Comparison of ENCODE assay signal across 10 mouse cellular contexts in the genomic region with DNA sequence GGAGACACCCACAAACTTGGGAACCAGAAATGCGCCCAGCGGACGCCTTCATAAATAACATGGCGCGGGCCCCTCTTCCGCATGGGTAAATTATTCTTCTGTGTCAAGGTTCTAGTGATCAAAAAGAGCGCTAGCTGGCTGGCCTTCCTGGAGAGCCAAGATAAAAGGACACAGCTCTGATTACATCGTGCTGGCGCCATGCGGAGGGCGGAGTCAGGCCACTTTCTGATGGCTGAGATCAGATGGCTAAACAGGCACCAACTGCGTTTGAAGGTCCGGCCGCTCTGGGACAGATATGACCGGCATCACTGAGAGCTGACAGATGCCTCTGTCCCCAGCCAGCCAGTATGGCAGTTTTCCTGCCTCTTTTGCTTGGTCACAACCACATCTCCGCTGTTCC.
DNase-seq lines count a peak whose midpoint lies in the region; ATAC-seq lines count a peak whose summit lies in the region.
"Had no signal": no experiment of that assay in that cellular context is flagged by ENCODE, and none has a peak within 500 bp of the region (broad histone marks: within the 10 kb centered on the region; RNA-seq: fewer than 3 reads in every experiment).

No protein-coding gene starts in this region.

- peaks cover 48% of the 10 kb centered on the region for H3K4me1 ChIP-seq in heart, embryonic 10.5 days
- peaks cover 12% of the 10 kb centered on the region for H3K4me1 ChIP-seq in midbrain, embryonic 11.5 days (ENCODE audit: control insufficient read depth, insufficient read depth, low read length)
- peaks cover 12% of the 10 kb centered on the region for H3K4me1 ChIP-seq in midbrain, embryonic 16.5 days (ENCODE audit: control insufficient read depth, insufficient read depth, low read length)
- peaks cover 36% of the 10 kb centered on the region for H3K4me1 ChIP-seq in neural tube, embryonic 12.5 days
- H3K4me1 ChIP-seq: embryonic facial prominence, embryonic 15.5 days had no signal

- H3K4me3 ChIP-seq in heart, embryonic 10.5 days, result peak overlapping the region; percentile 24; the same call in 1 of the 2 replicates
- H3K4me3 ChIP-seq in midbrain, embryonic 11.5 days (ENCODE audit: low read depth, low read length), result no peak overlapping the region
- H3K4me3 ChIP-seq in midbrain, embryonic 16.5 days (ENCODE audit: low read depth, low read length), result no peak overlapping the region
- H3K4me3 ChIP-seq in neural tube, embryonic 12.5 days, result no peak overlapping the region
- H3K4me3 ChIP-seq: embryonic facial prominence, embryonic 15.5 days had no signal

- H3K9ac ChIP-seq in midbrain, embryonic 11.5 days (ENCODE audit: low read length), result no peak overlapping the region
- H3K9ac ChIP-seq in midbrain, embryonic 16.5 days (ENCODE audit: low read depth, low read length), result no peak overlapping the region
- H3K9ac ChIP-seq in neural tube, embryonic 12.5 days, result no peak overlapping the region
- H3K9ac ChIP-seq: embryonic facial prominence, embryonic 15.5 days had no signal

- H3K27me3 ChIP-seq in heart, embryonic 10.5 days (ENCODE audit: insufficient read depth, poor library complexity, severe bottlenecking), result 0 out of 2 replicates have a peak, but pooled peaks cover 8% of the 10 kb centered on the region
- no peaks in the 10 kb centered on the region for H3K27me3 ChIP-seq in midbrain, embryonic 11.5 days (ENCODE audit: control insufficient read depth, insufficient read depth, low read length)
- no peaks in the 10 kb centered on the region for H3K27me3 ChIP-seq in midbrain, embryonic 16.5 days (ENCODE audit: control insufficient read depth, insufficient read depth, low read depth, low read length)
- no peaks in the 10 kb centered on the region for H3K27me3 ChIP-seq in neural tube, embryonic 12.5 days (replicated peaks)
- H3K27me3 ChIP-seq: embryonic facial prominence, embryonic 15.5 days had no signal

- WGBS in heart, embryonic 10.5 days, result 25% methylated on average over 16 of the region's 16 CpGs
- WGBS in midbrain, embryonic 11.5 days, result 59% methylated on average over 16 of the region's 16 CpGs
- 45% methylated on average over 16 of the region's 16 CpGs for WGBS in midbrain, embryonic 16.5 days
- 33% methylated on average over 16 of the region's 16 CpGs for WGBS in neural tube, embryonic 12.5 days

- no peak overlapping the region for H3K4me2 ChIP-seq in midbrain, embryonic 11.5 days
- no peak overlapping the region for H3K4me2 ChIP-seq in midbrain, embryonic 16.5 days (ENCODE audit: low read length)
- H3K4me2 ChIP-seq in neural tube, embryonic 12.5 days (replicated peaks), result 0 out of 2 replicates have a peak overlapping the region, but pooled peaks have one; percentile 0
- H3K4me2 ChIP-seq: embryonic facial prominence, embryonic 15.5 days had no signal

- peak overlapping the region; percentile 80 for H3K27ac ChIP-seq in heart, embryonic 10.5 days
- H3K27ac ChIP-seq in midbrain, embryonic 11.5 days (ENCODE audit: low read depth, low read length), result 0 out of 2 replicates have a peak overlapping the region, but pooled peaks have one; percentile 16
- no peak overlapping the region for H3K27ac ChIP-seq in midbrain, embryonic 16.5 days (ENCODE audit: low read length)
- H3K27ac ChIP-seq in neural tube, embryonic 12.5 days, result no peak overlapping the region
- H3K27ac ChIP-seq: embryonic facial prominence, embryonic 15.5 days had no signal

- H3K36me3 ChIP-seq in heart, embryonic 10.5 days, result 0 out of 2 replicates have a peak, but pooled peaks cover 2% of the 10 kb centered on the region
- no peaks in the 10 kb centered on the region for H3K36me3 ChIP-seq in midbrain, embryonic 11.5 days (ENCODE audit: control insufficient read depth, insufficient read depth, low read length)
- H3K36me3 ChIP-seq in midbrain, embryonic 16.5 days (ENCODE audit: control insufficient read depth, insufficient read depth, low read length), result no peaks in the 10 kb centered on the region
- no peaks in the 10 kb centered on the region for H3K36me3 ChIP-seq in neural tube, embryonic 12.5 days
- H3K36me3 ChIP-seq: embryonic facial prominence, embryonic 15.5 days had no signal

- DNase-seq in heart, embryonic 10.5 days (ENCODE audit: low spot score), result peak; percentile 86
- DNase-seq in heart, adult 8-10 months (ENCODE audit: low spot score), result no peak
- DNase-seq in midbrain, embryonic 11.5 days (ENCODE audit: low spot score, missing footprints), result no peak
- peak; percentile 49 for DNase-seq in forelimb bud, embryonic 11.5 days (ENCODE audit: low read depth, low spot score)
- DNase-seq in left cerebral cortex, postnatal 25 days (ENCODE audit: low spot score in 2 of 2), result no peak
- DNase-seq in left cerebral cortex, adult 11 months (ENCODE audit: low spot score), result no peak

- H3K9me3 ChIP-seq in heart, embryonic 10.5 days, result no peaks in the 10 kb centered on the region
- no peaks in the 10 kb centered on the region for H3K9me3 ChIP-seq in midbrain, embryonic 11.5 days (ENCODE audit: control insufficient read depth, low read length)
- H3K9me3 ChIP-seq in midbrain, embryonic 16.5 days (replicated peaks; ENCODE audit: control insufficient read depth, low read length, poor library complexity, severe bottlenecking), result no peaks in the 10 kb centered on the region
- no peaks in the 10 kb centered on the region for H3K9me3 ChIP-seq in neural tube, embryonic 12.5 days
- H3K9me3 ChIP-seq: embryonic facial prominence, embryonic 15.5 days had no signal

- intact Hi-C loops in left cerebral cortex, postnatal 25 days (cut with DNase I), result no loop called here

- no peak for ATAC-seq in midbrain, embryonic 11.5 days (ENCODE audit: low FRiP score)
- no peak for ATAC-seq in midbrain, embryonic 16.5 days
- ATAC-seq in neural tube, embryonic 12.5 days (ENCODE audit: low FRiP score, low read depth), result no peak
- ATAC-seq: inflammation-experienced regulatory T-cells, adult 6 months had no signal

Comparison
In these comparisons a context has a peak if more than half of its experiments do, and no peak if none do; other contexts are left out.
1. DNase-seq: peak in heart, embryonic 10.5 days (single experiment) and forelimb bud, embryonic 11.5 days (single experiment); none in heart, adult 8-10 months (single experiment), midbrain, embryonic 11.5 days (single experiment), left cerebral cortex, postnatal 25 days (0 of 2) and left cerebral cortex, adult 11 months (single experiment).
2. H3K27ac ChIP-seq: peak in heart, embryonic 10.5 days (single experiment) and midbrain, embryonic 11.5 days (single experiment); none in midbrain, embryonic 16.5 days (single experiment) and neural tube, embryonic 12.5 days (single experiment).